Mouse (Mus musculus): ENCODE results near the gene Zkscan14. TPM values are rescaled to one million over a fixed set of nuclear protein-coding genes. Genes with fewer than 3 reads are reported as not detected.
A peak's percentile ranks its signal among the peaks of the same experiment; 100 is the strongest.
"Not testable (repeated sequence)": the region's sequence is repeated elsewhere in the genome, so short reads cannot be mapped to it uniquely, and the experiment has no call there.

Zkscan14 gene
- polyA plus RNA-seq, 2 experiments: 2.2 to 4.3 TPM

DNA sequence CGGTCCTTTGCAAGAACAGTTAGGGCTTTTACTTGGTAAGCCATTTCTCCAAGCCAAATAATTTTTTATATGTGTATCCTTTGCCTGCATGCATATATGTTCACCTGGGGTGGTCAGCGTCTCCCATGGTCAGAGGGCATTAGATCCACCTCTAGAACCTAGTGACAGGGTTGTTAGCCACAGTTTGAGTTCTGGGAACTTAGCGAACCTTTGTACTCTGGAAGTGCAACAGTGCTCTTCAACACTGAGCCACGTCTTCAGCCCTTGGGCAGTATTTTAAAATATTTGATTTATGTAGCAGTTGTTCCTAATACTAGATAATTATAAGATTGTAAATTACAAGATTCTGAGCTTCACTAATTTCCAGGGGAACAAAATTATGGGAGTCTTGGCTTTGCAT is 29.0 kb upstream of the Zkscan14 start:
- Histone ChIP-seq H3K4me3 (ENCODE audit: insufficient read depth in 1 of 2, low read depth in 2 of 2, low read length in 2 of 2) (peak overlapping the region in 1 of 2 experiments; percentile 100; a peak in 2 of 4 replicates), H3K9me3 (ENCODE audit: control insufficient read depth, low read length) (no peaks in the 10 kb centered on the region), H3K9ac (replicated peaks) (peak overlapping the region; percentile 99; the same call in 1 of the 2 replicates), H3K4me2 (ENCODE audit: low read depth) (peak overlapping the region; percentile 67), H3K27me3 (ENCODE audit: control insufficient read depth, insufficient read depth, low read length) (no peaks in the 10 kb centered on the region), H3K36me3 (replicated peaks; ENCODE audit: control insufficient read depth, insufficient read depth, low read depth) (peaks cover 22% of the 10 kb centered on the region), H3K4me1 (replicated peaks; ENCODE audit: control insufficient read depth in 2 of 2, insufficient read depth in 2 of 2, low read length in 1 of 2) (peaks cover 7 to 9% of the 10 kb centered on the region in 2 experiments; a peak in 3 of 4 replicates), H3K27ac (peak overlapping the region; percentile 92; the same call in 1 of the 2 replicates)
- 76% methylated on average over 4 of the region's 4 CpGs for WGBS (ENCODE audit: insufficient replicate concordance)
- ATAC-seq (ENCODE audit: insufficient read depth) (no peak), DNase-seq (ENCODE audit: low read depth in 3 of 3, low spot score in 3 of 3) (no peak)
- no peak for TF ChIP-seq EP300 (IDR thresholded peaks at IDR 0.05; ENCODE audit: low read depth)
- TF ChIP-seq CTCF (IDR thresholded peaks at IDR 0.05; ENCODE audit: low read depth): no peak

DNA sequence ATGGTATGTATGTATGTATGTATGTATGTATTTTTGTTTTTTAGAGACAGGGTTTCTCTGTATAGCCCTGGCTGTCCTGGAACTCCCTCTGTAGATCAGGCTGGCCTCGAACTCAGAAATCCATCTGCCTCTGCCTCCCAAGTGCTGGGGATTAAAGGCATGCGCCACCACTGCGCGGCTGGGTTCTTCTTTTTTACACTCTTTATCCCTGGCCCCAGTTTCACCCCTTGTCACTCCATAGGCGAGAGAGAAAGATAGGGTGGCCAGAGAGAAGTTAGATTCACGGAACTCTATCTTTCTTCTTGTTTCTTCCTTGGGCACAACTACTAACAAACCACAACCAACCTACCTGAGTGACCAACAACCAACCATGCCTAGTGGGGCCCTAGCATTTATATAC is 27.6 kb upstream of the Zkscan14 start:
- not testable (repeated sequence) for ATAC-seq (ENCODE audit: insufficient read depth); DNase-seq (ENCODE audit: low read depth in 3 of 3, low spot score in 3 of 3); H3K27me3 ChIP-seq (ENCODE audit: control insufficient read depth, insufficient read depth, low read length); H3K4me3 ChIP-seq (ENCODE audit: insufficient read depth in 1 of 2, low read depth in 2 of 2, low read length in 2 of 2); H3K36me3 ChIP-seq (replicated peaks; ENCODE audit: control insufficient read depth, insufficient read depth, low read depth); H3K4me2 ChIP-seq (ENCODE audit: low read depth); H3K4me1 ChIP-seq (replicated peaks; ENCODE audit: control insufficient read depth in 2 of 2, insufficient read depth in 2 of 2, low read length in 1 of 2); H3K9ac ChIP-seq (replicated peaks); H3K27ac ChIP-seq; H3K9me3 ChIP-seq (ENCODE audit: control insufficient read depth, low read length)
- WGBS (ENCODE audit: insufficient replicate concordance): 71% methylated on average over 6 of the region's 6 CpGs

DNA sequence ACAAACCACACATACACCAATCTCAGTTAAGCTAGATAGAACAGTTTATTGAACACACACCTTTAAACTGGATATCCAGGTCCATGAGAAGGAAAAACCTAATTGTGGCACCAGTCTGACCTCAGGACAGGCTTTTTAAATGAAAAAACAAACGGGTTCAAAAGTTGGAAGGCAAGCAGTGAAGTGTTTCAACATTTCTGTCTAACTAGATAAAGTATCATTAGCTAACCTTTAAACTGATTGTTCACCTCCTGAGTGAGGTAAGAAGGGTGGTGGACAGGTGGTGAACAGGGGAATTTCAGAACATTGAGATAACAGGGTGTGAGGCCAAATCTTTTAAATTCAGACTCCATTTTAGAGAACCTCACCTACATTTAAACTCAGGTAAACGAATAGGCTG is 24.8 kb upstream of the Zkscan14 start:
- Histone ChIP-seq H3K9ac (replicated peaks) (no peak overlapping the region), H3K27ac (no peak overlapping the region), H3K9me3 (ENCODE audit: control insufficient read depth, low read length) (no peaks in the 10 kb centered on the region), H3K4me2 (ENCODE audit: low read depth) (no peak overlapping the region), H3K4me3 (ENCODE audit: insufficient read depth in 1 of 2, low read depth in 2 of 2, low read length in 2 of 2) (no peak overlapping the region), H3K27me3 (ENCODE audit: control insufficient read depth, insufficient read depth, low read length) (no peaks in the 10 kb centered on the region), H3K36me3 (replicated peaks; ENCODE audit: control insufficient read depth, insufficient read depth, low read depth) (no peaks in the 10 kb centered on the region; the same call in 1 of the 2 replicates), H3K4me1 (replicated peaks; ENCODE audit: control insufficient read depth in 2 of 2, insufficient read depth in 2 of 2, low read length in 1 of 2) (peaks cover 6 to 9% of the 10 kb centered on the region in 2 experiments; a peak in 3 of 4 replicates)
- TF ChIP-seq CTCF (IDR thresholded peaks at IDR 0.05; ENCODE audit: low read depth): no peak
- no peak for TF ChIP-seq EP300 (IDR thresholded peaks at IDR 0.05; ENCODE audit: low read depth)
- no peak for ATAC-seq (ENCODE audit: insufficient read depth)
- 30% methylated on average over 2 of the region's 2 CpGs for WGBS (ENCODE audit: insufficient replicate concordance)
- no peak for DNase-seq (ENCODE audit: low read depth in 3 of 3, low spot score in 3 of 3)

DNA sequence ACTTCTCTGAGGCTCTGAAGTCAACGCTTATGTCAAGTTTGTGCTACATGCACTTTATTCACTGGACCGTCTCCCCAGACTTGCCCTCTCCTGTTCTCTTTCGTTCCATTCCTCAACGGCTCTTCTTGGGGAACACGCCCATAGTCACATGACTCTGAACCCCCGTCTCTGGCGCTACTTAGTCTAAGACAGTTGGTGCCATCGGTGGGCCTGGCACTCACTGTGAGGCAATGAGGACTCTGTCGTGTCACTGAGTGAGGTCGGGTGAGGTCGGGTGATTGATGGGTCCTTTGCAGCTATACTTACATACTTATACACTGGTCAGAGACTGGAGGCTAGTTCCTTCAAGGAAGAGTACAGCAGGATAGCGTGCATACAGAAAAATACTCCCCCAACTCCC is 21.7 kb upstream of the Zkscan14 start:
- Histone ChIP-seq H3K36me3 (replicated peaks; ENCODE audit: control insufficient read depth, insufficient read depth, low read depth) (peaks cover 10% of the 10 kb centered on the region), H3K4me2 (ENCODE audit: low read depth) (no peak overlapping the region), H3K4me1 (replicated peaks; ENCODE audit: control insufficient read depth in 2 of 2, insufficient read depth in 2 of 2, low read length in 1 of 2) (0 out of 4 replicates have a peak, but pooled peaks cover 0 to 6% of the 10 kb centered on the region in 2 experiments), H3K27me3 (ENCODE audit: control insufficient read depth, insufficient read depth, low read length) (no peaks in the 10 kb centered on the region), H3K27ac (no peak overlapping the region), H3K9me3 (ENCODE audit: control insufficient read depth, low read length) (no peaks in the 10 kb centered on the region), H3K9ac (replicated peaks) (no peak overlapping the region), H3K4me3 (ENCODE audit: insufficient read depth in 1 of 2, low read depth in 2 of 2, low read length in 2 of 2) (no peak overlapping the region)
- 73% methylated on average over 12 of the region's 12 CpGs for WGBS (ENCODE audit: insufficient replicate concordance)
- no peak; the same call in 1 of the 2 replicates for ATAC-seq (ENCODE audit: insufficient read depth)
- no peak for DNase-seq (ENCODE audit: low read depth in 3 of 3, low spot score in 3 of 3)
- TF ChIP-seq EP300 (IDR thresholded peaks at IDR 0.05; ENCODE audit: low read depth) (no peak), CTCF (IDR thresholded peaks at IDR 0.05; ENCODE audit: low read depth) (no peak)

DNA sequence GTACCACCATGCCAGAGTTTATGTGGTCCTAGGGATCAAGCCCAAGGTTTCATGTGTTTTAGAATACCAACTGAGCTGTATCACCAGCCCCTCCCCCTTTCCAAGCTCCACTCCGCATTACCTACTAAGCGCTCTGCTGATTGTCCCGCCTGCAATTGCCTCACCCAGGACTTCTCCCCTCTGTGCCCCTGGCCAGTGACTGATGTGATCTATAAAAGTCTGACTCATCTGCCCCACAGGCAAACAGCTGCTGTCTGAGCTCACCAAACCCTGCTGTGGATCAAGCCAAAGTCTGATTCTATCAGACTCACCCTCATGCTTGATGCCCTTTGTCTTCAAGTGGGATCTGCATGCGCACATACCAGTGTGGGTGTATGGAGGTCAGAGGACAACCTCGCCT is 21.2 kb upstream of the Zkscan14 start:
- no peak for DNase-seq (ENCODE audit: low read depth in 3 of 3, low spot score in 3 of 3)
- ATAC-seq (ENCODE audit: insufficient read depth): peak; percentile 35
- Histone ChIP-seq H3K27ac (no peak overlapping the region), H3K4me3 (ENCODE audit: insufficient read depth in 1 of 2, low read depth in 2 of 2, low read length in 2 of 2) (no peak overlapping the region), H3K9ac (replicated peaks) (no peak overlapping the region), H3K4me2 (ENCODE audit: low read depth) (no peak overlapping the region), H3K27me3 (ENCODE audit: control insufficient read depth, insufficient read depth, low read length) (no peaks in the 10 kb centered on the region), H3K4me1 (replicated peaks; ENCODE audit: control insufficient read depth in 2 of 2, insufficient read depth in 2 of 2, low read length in 1 of 2) (0 out of 4 replicates have a peak, but pooled peaks cover 0 to 5% of the 10 kb centered on the region in 2 experiments), H3K9me3 (ENCODE audit: control insufficient read depth, low read length) (no peaks in the 10 kb centered on the region), H3K36me3 (replicated peaks; ENCODE audit: control insufficient read depth, insufficient read depth, low read depth) (peaks cover 10% of the 10 kb centered on the region)
- TF ChIP-seq CTCF (IDR thresholded peaks at IDR 0.05; ENCODE audit: low read depth) (no peak), EP300 (IDR thresholded peaks at IDR 0.05; ENCODE audit: low read depth) (no peak)
- WGBS (ENCODE audit: insufficient replicate concordance): 73% methylated on average over 5 of the region's 5 CpGs
